Mouse (Mus musculus) stomach, postnatal 0 days (tissue): ENCODE measurements around the gene Slc3a2.
A peak's percentile ranks its signal among the peaks of the same experiment; 100 is the strongest.

Experiments
- CTCF ChIP-seq: IDR thresholded peaks from 2 replicates; pipeline ENCODE4 v1.5.1; 2016; ENCODE audit warnings: antibody characterized with exemption, low read depth, mild to moderate bottlenecking, moderate library complexity
- EP300 ChIP-seq: optimal IDR thresholded peaks from 2 replicates; pipeline ENCODE3; 2016; ENCODE audit warnings: antibody characterized with exemption

- TF ChIP-seq CTCF (peak; percentile 29; the same call in 1 of the 2 replicates), EP300 (no peak)
Measured at GRCm38 (mm10) chr19:8770567-8771270, 47.5 kb upstream of the Slc3a2 start, which contains the start of gene Tmem223.
